Mouse (Mus musculus): ENCODE data around the gene Sgk1. TPM values are rescaled to one million over a fixed set of nuclear protein-coding genes. Genes with fewer than 3 reads are reported as not detected.

The Sgk1 gene
- polyA plus RNA-seq, 1 experiment from 2014 or later = 11.7 TPM

Other genes with a start within 250 kb of the Sgk1 start
- not detected in 2 replicates for gene 4930444G20Rik, start 185.9 kb downstream of the Sgk1 start, polyA plus RNA-seq (2015; fragmentation: Nextera tagmentation; extraction: Ambion mirVana)